10 mouse cellular contexts compared by ENCODE assay signal in the genomic region with DNA sequence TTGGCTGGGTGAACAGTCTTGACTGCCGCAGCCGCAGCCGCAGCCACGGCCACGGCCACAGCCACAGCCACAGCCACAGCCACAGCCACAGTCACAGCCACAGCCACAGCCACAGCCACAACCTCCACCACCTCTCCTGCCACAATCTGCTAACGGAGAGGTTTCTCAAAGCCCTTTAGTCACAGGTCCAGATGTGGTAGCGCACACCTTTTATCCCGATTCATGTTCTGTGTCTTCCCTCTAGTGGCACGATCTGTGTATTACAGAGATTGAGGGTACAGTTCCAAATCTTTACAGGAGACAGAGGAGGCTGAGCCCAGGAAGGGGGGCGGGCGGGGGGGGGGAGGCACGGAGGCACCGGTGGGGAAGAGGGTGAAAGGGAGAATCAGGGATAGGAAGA. TPM values are rescaled to one million over a fixed set of nuclear protein-coding genes. Genes with fewer than 3 reads are reported as not detected.
DNase-seq lines count a peak whose midpoint lies in the region; ATAC-seq and TF ChIP-seq lines count a peak whose summit lies in the region.
"Had no signal": no experiment of that assay in that cellular context is flagged by ENCODE, and none has a peak within 500 bp of the region (broad histone marks: within the 10 kb centered on the region; RNA-seq: fewer than 3 reads in every experiment).

No protein-coding gene starts in this region.

- no peaks in the 10 kb centered on the region for H3K79me2 ChIP-seq in liver, adult 2 months (ENCODE audit: control insufficient read depth, insufficient read depth, low read length)

- 0 out of 2 replicates have a peak, but pooled peaks have one; percentile 40 for ATAC-seq in hindbrain, embryonic 16.5 days
- no peak for ATAC-seq in forebrain, embryonic 11.5 days (replicated peaks; ENCODE audit: low FRiP score)

- H3K4me2 ChIP-seq in hindbrain, embryonic 16.5 days (ENCODE audit: low read length), result no peak overlapping the region
- no peak overlapping the region for H3K4me2 ChIP-seq in forebrain, embryonic 11.5 days (ENCODE audit: low read depth, low read length, severe bottlenecking)
- H3K4me2 ChIP-seq: limb, embryonic 15.5 days had no signal

- no peaks in the 10 kb centered on the region for H3K4me1 ChIP-seq in liver, adult 2 months (ENCODE audit: control insufficient read depth, insufficient read depth, low read length)
- H3K4me1 ChIP-seq in hindbrain, embryonic 16.5 days (ENCODE audit: control insufficient read depth, insufficient read depth, low read depth, low read length), result no peaks in the 10 kb centered on the region; the same call in 1 of the 2 replicates
- H3K4me1 ChIP-seq in forebrain, embryonic 11.5 days (replicated peaks; ENCODE audit: control insufficient read depth, insufficient read depth, low read length), result no peaks in the 10 kb centered on the region
- H3K4me1 ChIP-seq: limb, embryonic 15.5 days had no signal

- H3K27me3 ChIP-seq in liver, adult 2 months (ENCODE audit: control insufficient read depth, insufficient read depth, low read length), result 0 out of 2 replicates have a peak, but pooled peaks cover 2% of the 10 kb centered on the region
- H3K27me3 ChIP-seq in hindbrain, embryonic 16.5 days (replicated peaks; ENCODE audit: control insufficient read depth, insufficient read depth, low read length), result no peaks in the 10 kb centered on the region; the same call in 1 of the 2 replicates
- no peaks in the 10 kb centered on the region for H3K27me3 ChIP-seq in forebrain, embryonic 11.5 days (ENCODE audit: control insufficient read depth, insufficient read depth, low read length)
- H3K27me3 ChIP-seq: limb, embryonic 15.5 days had no signal

- 0 out of 2 replicates have a peak, but pooled peaks have one; percentile 27 for TF ChIP-seq CTCF in liver, adult 2 months (IDR thresholded peaks at IDR 0.05; ENCODE audit: low read depth, low read length)

- H3K4me3 ChIP-seq in liver, adult 2 months (ENCODE audit: insufficient read depth, low read depth, low read length), result no peak overlapping the region
- no peak overlapping the region for H3K4me3 ChIP-seq in hindbrain, embryonic 16.5 days (ENCODE audit: low read length)
- no peak overlapping the region for H3K4me3 ChIP-seq in forebrain, embryonic 11.5 days (ENCODE audit: low read depth, low read length)
- H3K4me3 ChIP-seq: erythroblast, embryonic 14.5 days; limb, embryonic 15.5 days had no signal

- H3K9me3 ChIP-seq in hindbrain, embryonic 16.5 days (ENCODE audit: control insufficient read depth, low read length), result no peaks in the 10 kb centered on the region
- no peaks in the 10 kb centered on the region for H3K9me3 ChIP-seq in forebrain, embryonic 11.5 days (ENCODE audit: control insufficient read depth, low read length)
- H3K9me3 ChIP-seq: limb, embryonic 15.5 days had no signal

- intact Hi-C loops in left cerebral cortex, postnatal 4 days (cut with DNase I), result loop anchor here (2.0 to 10.0 kb wide), 2 partner anchors 56 to 138 kb away; no protein-coding TSS in a partner anchor

- 43% methylated on average over 13 of the region's 13 CpGs for WGBS in liver, adult 2 months
- WGBS in hindbrain, embryonic 16.5 days, result 53% methylated on average over 13 of the region's 13 CpGs
- WGBS in forebrain, embryonic 11.5 days, result 61% methylated on average over 13 of the region's 13 CpGs

- no peak for TF ChIP-seq POLR2A in liver, adult 2 months (IDR thresholded peaks at IDR 0.05; ENCODE audit: extremely low read depth, insufficient read depth, low read length)

- H3K36me3 ChIP-seq in liver, adult 2 months (ENCODE audit: control insufficient read depth, insufficient read depth, low read length), result no peaks in the 10 kb centered on the region
- no peaks in the 10 kb centered on the region for H3K36me3 ChIP-seq in hindbrain, embryonic 16.5 days (ENCODE audit: control insufficient read depth, insufficient read depth, low read length)
- H3K36me3 ChIP-seq in forebrain, embryonic 11.5 days (ENCODE audit: control insufficient read depth, insufficient read depth, low read length), result no peaks in the 10 kb centered on the region
- H3K36me3 ChIP-seq: limb, embryonic 15.5 days had no signal

- DNase-seq in liver, adult 2 months (ENCODE audit: extremely low read depth, low read depth, low spot score), result no peak
- DNase-seq in liver, result no peak
- peak; percentile 48 for DNase-seq in NIH3T3 (ENCODE audit: low read depth)
- peak; percentile 73 to 77 for DNase-seq in cerebellum, postnatal 14 days
- peak; percentile 38 for DNase-seq in left cerebral cortex, postnatal 4 days
- peak; percentile 79 for DNase-seq in retina, embryonic 14.5 days (ENCODE audit: low spot score)
- DNase-seq in forebrain, embryonic 11.5 days (ENCODE audit: low spot score), result no peak

- H3K9ac ChIP-seq in liver, adult 2 months (ENCODE audit: low read depth, low read length), result no peak overlapping the region
- no peak overlapping the region for H3K9ac ChIP-seq in hindbrain, embryonic 16.5 days (ENCODE audit: low read depth, low read length)
- no peak overlapping the region for H3K9ac ChIP-seq in forebrain, embryonic 11.5 days (ENCODE audit: low read length)
- H3K9ac ChIP-seq: limb, embryonic 15.5 days had no signal

- no peak overlapping the region for H3K27ac ChIP-seq in liver, adult 2 months (replicated peaks; ENCODE audit: insufficient read depth, low read depth, low read length)
- H3K27ac ChIP-seq in hindbrain, embryonic 16.5 days (ENCODE audit: low read depth, low read length), result no peak overlapping the region
- H3K27ac ChIP-seq in forebrain, embryonic 11.5 days (ENCODE audit: low read depth, low read length), result no peak overlapping the region
- H3K27ac ChIP-seq: limb, embryonic 15.5 days had no signal

RNA-seq across cellular contexts. Expression of a gene that starts 9.3 kb away (rescaled TPM):
- not detected in 2 replicates for total RNA-seq in liver, adult 2 months (2014; rRNA removed)
- polyA plus RNA-seq in liver, adult 2 months (2012; rRNA removed), result not detected in 2 replicates
- polyA plus RNA-seq in hindbrain, embryonic 16.5 days (2015; fragmentation: Nextera tagmentation; extraction: Ambion mirVana), result not detected in 2 replicates
- not detected for total RNA-seq in left cerebral cortex, postnatal 4 days (2021)
- not detected in 2 replicates for polyA plus RNA-seq in forebrain, embryonic 11.5 days (2014; fragmentation: Nextera tagmentation; extraction: Ambion mirVana)
- polyA plus RNA-seq: erythroblast, embryonic 14.5 days; limb, embryonic 15.5 days had no signal

RNA-seq across cellular contexts. Expression of a gene that starts 11.8 kb away (rescaled TPM):
- 4.1 and 7.3 TPM in 2 replicates for total RNA-seq in liver, adult 2 months (2014; rRNA removed)
- polyA plus RNA-seq in liver, adult 2 months (2012; rRNA removed), result 4.8 and 8.6 TPM in 2 replicates
- 22.9 and 24.3 TPM in 2 replicates for polyA plus RNA-seq in hindbrain, embryonic 16.5 days (2015; fragmentation: Nextera tagmentation; extraction: Ambion mirVana)
- 1 to 10 TPM; 5.1 to 6.0 TPM for total RNA-seq in left cerebral cortex, postnatal 4 days (2021)
- polyA plus RNA-seq in forebrain, embryonic 11.5 days (2014; fragmentation: Nextera tagmentation; extraction: Ambion mirVana), result 13.9 and 15.5 TPM in 2 replicates

Comparison
In these comparisons a context has a peak if more than half of its experiments do, and no peak if none do; other contexts are left out.
1. DNase-seq: peak in NIH3T3 (single experiment), cerebellum, postnatal 14 days (2 of 2), left cerebral cortex, postnatal 4 days (single experiment) and retina, embryonic 14.5 days (single experiment); none in liver, adult 2 months (single experiment), liver (single experiment) and forebrain, embryonic 11.5 days (single experiment).